Mouse (Mus musculus) CH12.LX (cell line): ENCODE measurements at regions not wholly inside any gene's neighbourhood (a gene's known extent, or its start where the extent isn't known, plus 50 kb on each side); places are given as distances from the start of the nearest gene placed in this dataset.

ENCODE experiments used
- BHLHE40 ChIP-seq: IDR thresholded peaks from 2 replicates; pipeline ENCODE4 v1.6.1; 2011; ENCODE audit warnings: mild to moderate bottlenecking, low read depth, low read length, improper control_type of control experiment
- CTCF ChIP-seq, 2 experiments: IDR thresholded peaks in 1 of 2; conservative IDR thresholded peaks in 1 of 2; 2 replicates each; pipeline ENCODE4 v1.5.1; 2011 to 2012; ENCODE audit warnings: low read depth in 2 of 2, low read length in 2 of 2, improper control_type of control experiment in 1 of 2, inconsistent platforms in 1 of 2, mild to moderate bottlenecking in 1 of 2, moderate library complexity in 1 of 2
- ETS1 ChIP-seq: conservative IDR thresholded peaks from 2 replicates; pipeline ENCODE4 v1.6.1; 2012; ENCODE audit warnings: low read depth, mild to moderate bottlenecking, inconsistent platforms, low read length, improper control_type of control experiment, moderate library complexity
- JUND ChIP-seq: conservative IDR thresholded peaks from 2 replicates; pipeline ENCODE4 v1.6.1; 2011; ENCODE audit warnings: low read depth, low read length, improper control_type of control experiment
- MAX ChIP-seq: IDR thresholded peaks from 2 replicates; pipeline ENCODE4 v1.6.1; 2011; ENCODE audit warnings: low read length, improper control_type of control experiment
- USF1 ChIP-seq: IDR thresholded peaks from 2 replicates; pipeline ENCODE4 v1.6.1; 2014; ENCODE audit warnings: low read depth, mild to moderate bottlenecking, inconsistent platforms, low read length, improper control_type of control experiment

DNA sequence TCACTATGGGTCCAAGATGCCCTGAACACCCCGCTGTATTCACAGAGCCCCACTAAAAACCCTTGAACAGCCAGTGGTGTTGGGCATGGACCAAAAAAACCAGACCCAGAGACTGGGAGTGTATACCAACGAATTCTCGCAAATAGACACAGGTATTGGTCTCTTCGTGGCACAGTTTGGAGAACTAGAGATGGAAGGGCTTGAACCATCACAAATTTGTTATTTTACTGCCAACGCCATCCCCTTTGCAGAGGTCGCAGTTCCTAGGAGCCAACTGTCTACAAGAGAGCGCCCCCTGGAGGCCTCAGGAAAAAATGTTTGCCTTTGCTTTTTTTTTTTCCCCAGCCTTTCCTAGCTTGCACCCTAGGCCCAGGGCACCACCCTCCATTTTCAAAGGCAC, 99.1 kb downstream of the Edn3 start:
- TF ChIP-seq MAX (no peak), ETS1 (no peak), CTCF (conservative IDR thresholded peaks at IDR 0.05 in 1 of 2, IDR thresholded peaks at IDR 0.05 in 1 of 2; ENCODE audit: low read depth in 2 of 2, low read length in 2 of 2) (peak; percentile 75 to 81), USF1 (no peak), JUND (no peak), BHLHE40 (no peak)
